Comparison of ENCODE assay signal across 23 mouse cellular contexts in genomic region chr13:11147268-11147667, GRCm38 (mm10).
A peak's percentile ranks its signal among the peaks of the same experiment; 100 is the strongest.
DNase-seq lines count a peak whose midpoint lies in the region; ATAC-seq lines count a peak whose summit lies in the region.
"Had no signal": no experiment of that assay in that cellular context is flagged by ENCODE, and none has a peak within 500 bp of the region (broad histone marks: within the 10 kb centered on the region; RNA-seq: fewer than 3 reads in every experiment).

No protein-coding gene starts in this region.

- H3K9me3 ChIP-seq in forebrain, embryonic 14.5 days (replicated peaks; ENCODE audit: control insufficient read depth, low read length), result no peaks in the 10 kb centered on the region
- no peaks in the 10 kb centered on the region for H3K9me3 ChIP-seq in forebrain, embryonic 10.5 days
- H3K9me3 ChIP-seq in liver, embryonic 11.5 days (ENCODE audit: control insufficient read depth, low read length), result no peaks in the 10 kb centered on the region
- H3K9me3 ChIP-seq: embryonic facial prominence, embryonic 12.5 days; kidney, embryonic 15.5 days; liver, embryonic 12.5 days; midbrain, embryonic 15.5 days had no signal

- H3K4me1 ChIP-seq in forebrain, embryonic 14.5 days (ENCODE audit: control insufficient read depth, insufficient read depth, low read length), result no peaks in the 10 kb centered on the region
- no peaks in the 10 kb centered on the region for H3K4me1 ChIP-seq in forebrain, embryonic 10.5 days
- H3K4me1 ChIP-seq in liver, embryonic 11.5 days (replicated peaks; ENCODE audit: control insufficient read depth, insufficient read depth, low read length), result no peaks in the 10 kb centered on the region
- H3K4me1 ChIP-seq: embryonic facial prominence, embryonic 12.5 days; kidney, embryonic 15.5 days; liver, embryonic 12.5 days; midbrain, embryonic 15.5 days had no signal

- H3K9ac ChIP-seq in forebrain, embryonic 14.5 days (ENCODE audit: low read length), result no peak overlapping the region
- no peak overlapping the region for H3K9ac ChIP-seq in liver, embryonic 11.5 days (ENCODE audit: low read depth, low read length)
- H3K9ac ChIP-seq: embryonic facial prominence, embryonic 12.5 days; kidney, embryonic 15.5 days; liver, embryonic 12.5 days; midbrain, embryonic 15.5 days had no signal

- peak; percentile 42; the same call in 1 of the 2 replicates for ATAC-seq in forebrain, embryonic 14.5 days
- no peak for ATAC-seq in liver, embryonic 11.5 days (replicated peaks; ENCODE audit: low FRiP score)
- ATAC-seq: CD4-positive, CD25-positive, alpha-beta regulatory T cell, adult 4 months; hindbrain, postnatal 0 days; intestine, postnatal 0 days; liver, embryonic 12.5 days; midbrain, embryonic 15.5 days; Patski had no signal

- H3K4me3 ChIP-seq in forebrain, embryonic 14.5 days (ENCODE audit: low read depth, low read length), result no peak overlapping the region
- H3K4me3 ChIP-seq in forebrain, embryonic 10.5 days, result no peak overlapping the region
- H3K4me3 ChIP-seq in liver, embryonic 11.5 days (ENCODE audit: low read depth, low read length), result no peak overlapping the region
- H3K4me3 ChIP-seq: embryonic facial prominence, embryonic 12.5 days; erythroblast, embryonic 14.5 days; kidney, embryonic 15.5 days; liver, embryonic 12.5 days; midbrain, embryonic 15.5 days; myocyte had no signal

- no peak overlapping the region for H3K4me2 ChIP-seq in forebrain, embryonic 14.5 days (ENCODE audit: low read length)
- H3K4me2 ChIP-seq in liver, embryonic 11.5 days, result no peak overlapping the region
- H3K4me2 ChIP-seq: embryonic facial prominence, embryonic 12.5 days; kidney, embryonic 15.5 days; liver, embryonic 12.5 days; midbrain, embryonic 15.5 days had no signal

- 70% methylated on average over 3 of the region's 3 CpGs for WGBS in forebrain, embryonic 14.5 days
- WGBS in forebrain, embryonic 10.5 days, result 86% methylated on average over 3 of the region's 3 CpGs
- 78% methylated on average over 3 of the region's 3 CpGs for WGBS in liver, embryonic 11.5 days

- no peaks in the 10 kb centered on the region for H3K27me3 ChIP-seq in forebrain, embryonic 14.5 days (replicated peaks; ENCODE audit: control insufficient read depth, insufficient read depth, low read length)
- no peaks in the 10 kb centered on the region for H3K27me3 ChIP-seq in forebrain, embryonic 10.5 days (ENCODE audit: poor library complexity, severe bottlenecking)
- H3K27me3 ChIP-seq in liver, embryonic 11.5 days (replicated peaks; ENCODE audit: control insufficient read depth, insufficient read depth, low read length), result no peaks in the 10 kb centered on the region
- H3K27me3 ChIP-seq: embryonic facial prominence, embryonic 12.5 days; kidney, embryonic 15.5 days; liver, embryonic 12.5 days; midbrain, embryonic 15.5 days; Patski had no signal

- DNase-seq in forebrain, embryonic 14.5 days (ENCODE audit: low spot score), result peak; percentile 6
- DNase-seq in forebrain, embryonic 10.5 days (ENCODE audit: extremely low spot score, low spot score), result no peak
- peak; percentile 7 for DNase-seq in left cerebral cortex, adult 11 months (ENCODE audit: low spot score)
- DNase-seq in left cerebral cortex, adult 8-10 months (ENCODE audit: low spot score in 2 of 2), result no peak
- peak; percentile 72 for DNase-seq in brain, adult 2 months (ENCODE audit: low read depth, low spot score)
- peak; percentile 27 for DNase-seq in layer of hippocampus, adult 9-10 months (ENCODE audit: low spot score)
- no peak for DNase-seq in liver, embryonic 11.5 days (ENCODE audit: low spot score)
- DNase-seq: adrenal gland, adult 8-10 months; cerebellum, postnatal 10 days; heart, postnatal 36 days; kidney, postnatal 4 days; lung, adult 2 months; thymus, postnatal 25 days had no signal

- no peaks in the 10 kb centered on the region for H3K36me3 ChIP-seq in forebrain, embryonic 14.5 days (ENCODE audit: control insufficient read depth, insufficient read depth, low read length)
- H3K36me3 ChIP-seq in forebrain, embryonic 10.5 days (replicated peaks), result no peaks in the 10 kb centered on the region
- no peaks in the 10 kb centered on the region for H3K36me3 ChIP-seq in liver, embryonic 11.5 days (ENCODE audit: control insufficient read depth, insufficient read depth, low read length)
- H3K36me3 ChIP-seq: embryonic facial prominence, embryonic 12.5 days; kidney, embryonic 15.5 days; liver, embryonic 12.5 days; midbrain, embryonic 15.5 days had no signal

- no peak overlapping the region for H3K27ac ChIP-seq in forebrain, embryonic 14.5 days (ENCODE audit: low read depth, low read length)
- H3K27ac ChIP-seq in forebrain, embryonic 10.5 days, result no peak overlapping the region
- no peak overlapping the region for H3K27ac ChIP-seq in liver, embryonic 11.5 days (ENCODE audit: low read depth, low read length)
- H3K27ac ChIP-seq: embryonic facial prominence, embryonic 12.5 days; hindbrain, postnatal 0 days; kidney, embryonic 15.5 days; liver, embryonic 12.5 days; midbrain, embryonic 15.5 days had no signal

Comparison
In these comparisons a context has a peak if more than half of its experiments do, and no peak if none do; other contexts are left out.
1. DNase-seq: peak in forebrain, embryonic 14.5 days (single experiment), left cerebral cortex, adult 11 months (single experiment), brain, adult 2 months (single experiment) and layer of hippocampus, adult 9-10 months (single experiment); none in forebrain, embryonic 10.5 days (single experiment), left cerebral cortex, adult 8-10 months (0 of 2) and liver, embryonic 11.5 days (single experiment).